Mouse (Mus musculus): ENCODE data around the gene Alkbh6. TPM values are rescaled to one million over a fixed set of nuclear protein-coding genes. Genes with fewer than 3 reads are reported as not detected.

Alkbh6 gene
- polyA plus RNA-seq, 1 experiment from 2014 or later, result 107 TPM

DNA sequence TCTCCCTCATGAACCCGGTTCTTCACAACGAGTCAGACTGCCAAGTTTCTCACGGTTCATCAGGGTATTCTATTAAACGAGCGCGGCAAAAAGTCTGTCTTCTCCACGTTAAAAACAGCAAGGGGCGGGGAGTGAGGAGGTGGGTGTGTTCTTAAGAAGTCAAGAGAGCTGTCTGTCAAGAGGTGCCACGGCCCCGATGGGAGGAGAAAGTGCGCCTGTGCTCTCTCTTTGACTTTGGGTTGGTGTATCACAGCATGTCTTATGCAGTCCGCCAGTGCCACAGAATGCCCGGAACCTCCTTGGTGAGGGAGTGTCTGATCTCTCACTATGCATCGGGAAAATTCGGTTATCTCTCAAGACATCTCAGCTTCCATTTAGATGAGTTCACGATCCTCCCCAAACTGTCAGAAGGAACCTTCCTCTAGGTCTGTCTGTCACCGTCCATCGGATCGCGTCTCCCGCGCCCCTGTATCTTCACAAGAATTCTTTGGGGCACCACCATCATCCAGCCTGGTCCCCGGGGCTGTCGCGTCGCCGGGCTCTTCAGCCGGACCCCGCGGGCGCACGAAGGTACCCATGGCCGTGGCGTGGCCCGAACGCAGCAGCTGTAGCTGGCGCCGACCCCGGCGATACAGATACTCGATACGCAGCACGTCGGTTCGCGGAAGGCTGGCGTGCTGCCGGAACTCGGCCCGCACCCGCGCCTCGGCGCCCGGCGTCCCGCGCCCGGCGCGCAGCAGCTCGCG, 13.2 kb downstream of the Alkbh6 start, which contains the start of gene E130208F15Rik:
Gene E130208F15Rik, plus strand, starts transcription at position 202 of the 746 bp plus-strand sequence.
- DNase-seq (peak; percentile 65), ATAC-seq (ENCODE audit: low FRiP score, low TSS enrichment) (peak; percentile 59)
- WGBS, result under 1% methylated on average over 63 of the region's 63 CpGs
- peaks cover 12% of the 10 kb centered on the region; the same call in 1 of the 2 replicates for H3K4me1 ChIP-seq (ENCODE audit: control insufficient read depth, insufficient read depth, low read length)
- H3K27ac ChIP-seq (replicated peaks; ENCODE audit: low read depth, low read length), result peak within 1 kb of the TSS; percentile 83
- peak within 1 kb of the TSS; percentile 84 for H3K4me3 ChIP-seq (replicated peaks; ENCODE audit: low read depth, low read length)
- no peaks in the 10 kb centered on the region; the same call in 1 of the 2 replicates for H3K36me3 ChIP-seq (ENCODE audit: control insufficient read depth, insufficient read depth, low read length)
- no peaks in the 10 kb centered on the region for H3K27me3 ChIP-seq (ENCODE audit: control insufficient read depth, insufficient read depth, low read length)
- H3K9me3 ChIP-seq (ENCODE audit: control insufficient read depth, low read length), result peaks cover 4% of the 10 kb centered on the region; the same call in 1 of the 2 replicates
- H3K9ac ChIP-seq (replicated peaks; ENCODE audit: low read length), result peak within 1 kb of the TSS; percentile 91
- peak within 1 kb of the TSS; percentile 75 for H3K4me2 ChIP-seq (ENCODE audit: low read length)

DNA sequence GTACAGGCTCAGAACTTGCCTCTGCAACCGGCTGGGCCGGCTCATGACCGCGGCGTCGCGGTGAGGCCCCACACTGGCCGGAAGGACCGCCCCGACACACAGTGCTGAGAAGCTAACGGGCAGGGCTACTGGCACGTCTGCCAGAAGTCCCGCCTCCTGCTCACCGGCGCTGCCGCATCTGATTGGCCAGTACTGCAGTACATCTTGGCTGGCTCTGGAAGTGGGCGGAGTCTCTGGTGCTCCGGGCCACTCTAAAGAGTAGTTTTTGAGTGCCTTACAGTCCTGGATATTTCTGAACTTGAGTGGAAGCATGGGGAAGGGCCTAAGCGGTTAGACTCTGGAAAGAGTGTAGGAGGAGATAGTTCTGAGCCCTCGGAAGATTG, 13.8 kb downstream of the Alkbh6 start:
- 1% methylated on average over 20 of the region's 20 CpGs for WGBS
- ATAC-seq (ENCODE audit: low FRiP score, low TSS enrichment), result peak; percentile 99

DNA sequence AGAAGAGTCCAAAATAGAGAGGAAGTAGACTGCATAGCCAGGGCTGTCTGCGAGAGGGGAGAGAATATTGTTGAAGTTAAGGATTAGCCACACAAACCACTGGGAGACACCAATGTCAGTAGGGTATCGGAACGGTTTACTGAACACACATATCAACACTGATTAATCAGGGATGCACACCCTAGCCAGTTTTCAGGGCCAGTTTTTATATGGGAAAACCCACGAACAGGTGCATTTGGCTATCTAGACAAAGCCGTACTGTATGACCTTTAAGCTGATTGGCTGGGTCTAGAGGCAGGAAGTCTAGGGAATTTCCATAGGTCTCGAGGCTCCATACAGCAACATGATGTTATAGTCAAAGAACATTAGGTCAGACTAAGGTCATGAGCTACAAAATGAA, 14.3 kb downstream of the Alkbh6 start:
- H3K36me3 ChIP-seq (ENCODE audit: control insufficient read depth, insufficient read depth, low read length), result no peaks in the 10 kb centered on the region; the same call in 1 of the 2 replicates
- ATAC-seq (ENCODE audit: low FRiP score, low TSS enrichment) (no peak), DNase-seq (no peak)
- 27% methylated on average over 6 of the region's 6 CpGs for WGBS
- peak overlapping the region; percentile 84 for H3K4me3 ChIP-seq (replicated peaks; ENCODE audit: low read depth, low read length)
- no peak overlapping the region for H3K27ac ChIP-seq (replicated peaks; ENCODE audit: low read depth, low read length)
- no peaks in the 10 kb centered on the region for H3K27me3 ChIP-seq (ENCODE audit: control insufficient read depth, insufficient read depth, low read length)
- H3K9ac ChIP-seq (replicated peaks; ENCODE audit: low read length), result peak overlapping the region; percentile 36; the same call in 1 of the 2 replicates
- H3K9me3 ChIP-seq (ENCODE audit: control insufficient read depth, low read length), result peaks cover 4% of the 10 kb centered on the region; the same call in 1 of the 2 replicates
- peak overlapping the region; percentile 75 for H3K4me2 ChIP-seq (ENCODE audit: low read length)
- H3K4me1 ChIP-seq (ENCODE audit: control insufficient read depth, insufficient read depth, low read length), result peaks cover 12% of the 10 kb centered on the region; the same call in 1 of the 2 replicates

More for the DNA sequence above, 13.8 kb downstream of the Alkbh6 start:
- DNase-seq, result peak; percentile 97
- H3K4me3 ChIP-seq (replicated peaks; ENCODE audit: low read depth, low read length), result peak overlapping the region; percentile 84
- H3K4me2 ChIP-seq (ENCODE audit: low read length), result peak overlapping the region; percentile 75
- peaks cover 4% of the 10 kb centered on the region; the same call in 1 of the 2 replicates for H3K9me3 ChIP-seq (ENCODE audit: control insufficient read depth, low read length)
- peak overlapping the region; percentile 91 for H3K9ac ChIP-seq (replicated peaks; ENCODE audit: low read length)
- peaks cover 12% of the 10 kb centered on the region; the same call in 1 of the 2 replicates for H3K4me1 ChIP-seq (ENCODE audit: control insufficient read depth, insufficient read depth, low read length)
- H3K36me3 ChIP-seq (ENCODE audit: control insufficient read depth, insufficient read depth, low read length), result no peaks in the 10 kb centered on the region; the same call in 1 of the 2 replicates
- peak overlapping the region; percentile 83 for H3K27ac ChIP-seq (replicated peaks; ENCODE audit: low read depth, low read length)
- H3K27me3 ChIP-seq (ENCODE audit: control insufficient read depth, insufficient read depth, low read length), result no peaks in the 10 kb centered on the region

DNA sequence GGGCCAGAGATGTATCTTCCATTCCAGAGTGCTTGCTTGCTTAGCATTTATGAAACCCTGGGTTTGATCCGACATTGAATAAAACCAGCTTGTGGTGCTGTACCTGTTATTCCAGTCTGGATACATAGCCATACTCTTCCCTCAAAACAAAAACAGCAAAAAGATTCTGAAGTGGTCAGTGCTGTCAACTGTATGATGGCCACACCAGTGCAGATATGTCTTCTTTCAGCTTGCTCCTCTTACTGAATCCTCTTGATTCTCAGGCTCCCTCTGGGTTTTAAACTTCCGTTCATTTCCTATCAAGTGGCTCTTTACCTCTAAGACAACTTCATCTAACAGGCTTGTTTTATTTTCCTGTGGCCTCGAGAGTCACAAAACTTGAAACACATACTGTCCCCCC, 15.3 kb downstream of the Alkbh6 start, which contains the start of gene Sdhaf1:
Gene Sdhaf1, minus strand, starts transcription at position 101 of the 400 bp plus-strand sequence.
- Histone ChIP-seq H3K27me3 (ENCODE audit: control insufficient read depth, insufficient read depth, low read length) (no peaks in the 10 kb centered on the region), H3K4me2 (ENCODE audit: low read length) (peak within 1 kb of the TSS; percentile 75), H3K4me1 (ENCODE audit: control insufficient read depth, insufficient read depth, low read length) (peaks cover 12% of the 10 kb centered on the region; the same call in 1 of the 2 replicates), H3K9me3 (ENCODE audit: control insufficient read depth, low read length) (peaks cover 4% of the 10 kb centered on the region; the same call in 1 of the 2 replicates), H3K36me3 (ENCODE audit: control insufficient read depth, insufficient read depth, low read length) (no peaks in the 10 kb centered on the region; the same call in 1 of the 2 replicates), H3K9ac (replicated peaks; ENCODE audit: low read length) (no peak within 1 kb of the TSS; the same call in 1 of the 2 replicates), H3K4me3 (replicated peaks; ENCODE audit: low read depth, low read length) (peak within 1 kb of the TSS; percentile 84), H3K27ac (replicated peaks; ENCODE audit: low read depth, low read length) (no peak within 1 kb of the TSS)
- ATAC-seq (ENCODE audit: low FRiP score, low TSS enrichment), result no peak
- 79% methylated on average over 3 of the region's 3 CpGs for WGBS
- DNase-seq, result no peak

DNA sequence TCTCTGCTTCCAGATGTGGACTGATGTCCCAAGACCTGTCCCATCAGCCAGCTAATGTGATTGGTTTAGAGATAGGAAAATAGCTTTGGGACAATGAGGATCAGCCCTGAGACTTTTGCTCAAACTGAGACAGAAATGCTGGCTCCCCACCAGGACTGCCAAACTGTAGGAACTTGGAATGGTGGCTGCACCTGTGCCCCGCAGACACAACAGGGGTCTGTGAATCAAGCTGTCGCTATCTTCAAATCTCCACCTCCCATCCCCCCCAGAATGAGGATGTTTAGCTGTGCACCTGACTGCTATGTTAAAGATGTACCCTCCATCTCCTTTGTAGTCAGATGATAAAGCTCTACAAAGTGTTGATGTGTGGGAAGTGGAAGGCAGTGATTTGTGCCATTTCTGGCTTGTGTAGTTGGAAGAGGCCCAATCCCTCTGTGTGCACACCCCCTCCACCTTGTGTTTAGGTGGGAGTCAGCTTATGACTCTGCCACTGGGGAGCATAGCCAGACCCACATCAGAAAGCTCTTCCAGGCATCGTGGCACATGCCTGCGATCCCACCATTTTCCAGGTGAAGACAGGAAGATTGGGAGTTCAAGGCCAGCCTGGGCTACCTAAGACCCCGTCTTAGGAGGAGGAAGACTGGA, 15.9 kb downstream of the Alkbh6 start:
- WGBS, result 81% methylated on average over 5 of the region's 5 CpGs
- Histone ChIP-seq H3K36me3 (ENCODE audit: control insufficient read depth, insufficient read depth, low read length) (no peaks in the 10 kb centered on the region), H3K4me3 (replicated peaks; ENCODE audit: low read depth, low read length) (no peak overlapping the region), H3K27ac (replicated peaks; ENCODE audit: low read depth, low read length) (no peak overlapping the region), H3K9me3 (ENCODE audit: control insufficient read depth, low read length) (peaks cover 4% of the 10 kb centered on the region; the same call in 1 of the 2 replicates), H3K4me1 (ENCODE audit: control insufficient read depth, insufficient read depth, low read length) (peaks cover 12% of the 10 kb centered on the region; the same call in 1 of the 2 replicates), H3K9ac (replicated peaks; ENCODE audit: low read length) (no peak overlapping the region), H3K4me2 (ENCODE audit: low read length) (no peak overlapping the region), H3K27me3 (ENCODE audit: control insufficient read depth, insufficient read depth, low read length) (no peaks in the 10 kb centered on the region)
- no peak for DNase-seq
- no peak for ATAC-seq (ENCODE audit: low FRiP score, low TSS enrichment)

DNA sequence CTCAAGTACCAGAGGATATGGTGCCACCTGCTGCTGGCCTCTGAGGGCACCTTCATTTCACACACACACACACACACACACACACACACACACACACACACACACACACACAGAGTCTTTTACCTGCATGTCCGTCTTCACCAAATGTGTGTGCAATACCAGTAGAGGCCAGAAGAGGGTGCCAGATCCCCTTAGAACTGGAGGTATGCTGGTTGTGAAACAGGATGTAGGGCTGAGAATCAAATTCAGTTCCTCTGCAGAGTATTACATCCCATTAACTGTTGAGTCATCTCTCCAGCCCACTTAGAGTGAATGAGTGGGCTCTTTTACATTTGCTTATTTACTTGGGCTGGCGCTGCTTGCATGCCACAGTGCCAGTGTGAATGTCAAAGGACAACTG, 16.8 kb downstream of the Alkbh6 start:
- Histone ChIP-seq H3K4me2 (ENCODE audit: low read length) (no peak overlapping the region), H3K4me3 (replicated peaks; ENCODE audit: low read depth, low read length) (no peak overlapping the region), H3K9ac (replicated peaks; ENCODE audit: low read length) (no peak overlapping the region), H3K27me3 (ENCODE audit: control insufficient read depth, insufficient read depth, low read length) (no peaks in the 10 kb centered on the region), H3K9me3 (ENCODE audit: control insufficient read depth, low read length) (peaks cover 4% of the 10 kb centered on the region; the same call in 1 of the 2 replicates), H3K4me1 (ENCODE audit: control insufficient read depth, insufficient read depth, low read length) (peaks cover 12% of the 10 kb centered on the region; the same call in 1 of the 2 replicates), H3K36me3 (ENCODE audit: control insufficient read depth, insufficient read depth, low read length) (no peaks in the 10 kb centered on the region), H3K27ac (replicated peaks; ENCODE audit: low read depth, low read length) (no peak overlapping the region)
- WGBS, result 35% methylated on average over 2 of the region's 2 CpGs
- ATAC-seq (ENCODE audit: low FRiP score, low TSS enrichment), result no peak
- peak; percentile 41 for DNase-seq

DNA sequence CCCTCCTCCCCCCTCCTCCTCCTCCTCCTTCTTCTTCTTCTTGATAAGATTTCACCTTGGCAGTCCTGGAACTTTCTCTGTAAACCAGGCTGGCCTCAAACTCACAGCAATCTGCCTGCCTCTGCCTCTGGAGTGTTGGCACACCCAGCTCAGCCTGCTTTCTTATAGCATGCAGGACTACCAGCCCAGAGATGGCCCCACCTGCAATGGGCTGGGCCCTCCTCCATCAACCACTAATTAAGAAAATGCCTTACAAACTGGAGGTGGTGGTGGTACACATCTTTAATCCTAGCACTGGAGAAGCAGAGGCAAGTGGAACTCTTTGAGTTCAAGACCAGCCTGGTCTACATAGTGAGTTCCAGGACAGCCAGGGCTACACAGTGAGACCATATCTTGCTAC, 17.9 kb downstream of the Alkbh6 start:
- Histone ChIP-seq H3K4me2 (ENCODE audit: low read length) (no peak overlapping the region), H3K9me3 (ENCODE audit: control insufficient read depth, low read length) (peaks cover 4% of the 10 kb centered on the region; the same call in 1 of the 2 replicates), H3K27me3 (ENCODE audit: control insufficient read depth, insufficient read depth, low read length) (no peaks in the 10 kb centered on the region), H3K9ac (replicated peaks; ENCODE audit: low read length) (no peak overlapping the region), H3K36me3 (ENCODE audit: control insufficient read depth, insufficient read depth, low read length) (no peaks in the 10 kb centered on the region), H3K27ac (replicated peaks; ENCODE audit: low read depth, low read length) (no peak overlapping the region), H3K4me3 (replicated peaks; ENCODE audit: low read depth, low read length) (no peak overlapping the region), H3K4me1 (ENCODE audit: control insufficient read depth, insufficient read depth, low read length) (peaks cover 7% of the 10 kb centered on the region; the same call in 1 of the 2 replicates)
- ATAC-seq (ENCODE audit: low FRiP score, low TSS enrichment) (no peak), DNase-seq (no peak)

DNA sequence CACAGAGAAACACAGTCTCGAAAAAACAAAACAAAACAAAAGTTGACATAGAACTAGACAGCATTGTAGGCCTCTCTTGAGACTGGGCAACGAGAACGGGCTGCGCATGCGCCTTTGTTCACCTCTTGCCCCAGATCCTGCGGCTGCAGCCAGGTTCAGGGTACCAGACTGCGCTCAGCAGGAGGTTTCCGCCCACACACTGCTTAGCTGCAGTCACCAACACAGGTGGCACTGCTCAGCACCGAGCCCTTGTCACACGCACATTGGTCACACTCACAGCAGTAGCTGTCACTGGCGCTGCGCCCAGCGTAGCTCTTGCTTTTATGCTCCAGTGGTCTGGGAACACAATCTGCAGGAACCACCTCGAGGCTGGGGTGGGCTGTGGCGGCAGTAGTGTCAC, 18.6 kb downstream of the Alkbh6 start:
- 54% methylated on average over 15 of the region's 15 CpGs for WGBS
- Histone ChIP-seq H3K4me2 (ENCODE audit: low read length) (no peak overlapping the region), H3K9ac (replicated peaks; ENCODE audit: low read length) (no peak overlapping the region), H3K27me3 (ENCODE audit: control insufficient read depth, insufficient read depth, low read length) (no peaks in the 10 kb centered on the region), H3K27ac (replicated peaks; ENCODE audit: low read depth, low read length) (no peak overlapping the region), H3K4me1 (ENCODE audit: control insufficient read depth, insufficient read depth, low read length) (peaks cover 5% of the 10 kb centered on the region; the same call in 1 of the 2 replicates), H3K4me3 (replicated peaks; ENCODE audit: low read depth, low read length) (no peak overlapping the region), H3K36me3 (ENCODE audit: control insufficient read depth, insufficient read depth, low read length) (no peaks in the 10 kb centered on the region), H3K9me3 (ENCODE audit: control insufficient read depth, low read length) (peaks cover 4% of the 10 kb centered on the region; the same call in 1 of the 2 replicates)
- DNase-seq (peak; percentile 28), ATAC-seq (ENCODE audit: low FRiP score, low TSS enrichment) (no peak)
